Mouse (Mus musculus) hindbrain, embryonic 11.5 days (tissue): ENCODE measurements around the gene Ltbp1. TPM values are rescaled to one million over a fixed set of nuclear protein-coding genes. Genes with fewer than 3 reads are reported as not detected.

ENCODE experiments used
- ATAC-seq: fragments of 200-750 bp; cut with Nextera tagmentation; 2 replicates; pipeline ENCODE4 v1.8.0; 2017; ENCODE audit warnings: mild to moderate bottlenecking, moderate TSS enrichment, moderate library complexity; ENCODE audit not compliant: low FRiP score
- DNase-seq: peaks from one replicate; pipeline ENCODE4 v3.0.0-alpha.2; 2015; ENCODE audit warnings: low spot score
- H3K27ac ChIP-seq: fragments of 300-500 bp; sonication (generic); 2 replicates; pipeline ENCODE4 v1.5.1; 2014; ENCODE audit warnings: mild to moderate bottlenecking, low read depth, low read length
- H3K27me3 ChIP-seq: fragments of 300-500 bp; sonication (generic); 2 replicates; pipeline ENCODE4 v1.6.1; 2014; ENCODE audit warnings: mild to moderate bottlenecking, low read length, moderate library complexity, mixed read lengths; ENCODE audit not compliant: control insufficient read depth, insufficient read depth
- H3K36me3 ChIP-seq: fragments of 300-500 bp; sonication (generic); 2 replicates; pipeline ENCODE4 v1.6.1; 2014; ENCODE audit warnings: mild to moderate bottlenecking, low read length, moderate library complexity, mixed read lengths; ENCODE audit not compliant: control insufficient read depth, insufficient read depth
- H3K4me1 ChIP-seq: fragments of 300-500 bp; sonication (generic); replicated peaks from 2 replicates; pipeline ENCODE4 v1.6.1; 2014; ENCODE audit warnings: low read length, mixed read lengths; ENCODE audit not compliant: control insufficient read depth, insufficient read depth
- H3K4me2 ChIP-seq: fragments of 300-500 bp; sonication (generic); replicated peaks from 2 replicates; pipeline ENCODE4 v1.6.1; 2014; ENCODE audit warnings: mild to moderate bottlenecking, low read depth, low read length
- H3K4me3 ChIP-seq: fragments of 300-500 bp; sonication (generic); 2 replicates; pipeline ENCODE4 v1.5.1; 2014; ENCODE audit warnings: low read depth, low read length
- H3K9ac ChIP-seq: fragments of 300-500 bp; sonication (generic); 2 replicates; pipeline ENCODE4 v1.6.1; 2014; ENCODE audit warnings: low read depth, low read length
- H3K9me3 ChIP-seq: fragments of 300-500 bp; sonication (generic); 2 replicates; pipeline ENCODE4 v1.6.1; 2016; ENCODE audit warnings: low read length; ENCODE audit not compliant: control insufficient read depth
- WGBS: fragments of 180-500 bp; shearing (Covaris S2); extraction: QIAGEN DNeasy Blood & Tissue Kit; methylation state at CpG from one replicate; pipeline ENCODE4 v1.1.7; 2014; 5-methylcytosine and 5-hydroxymethylcytosine counted together
- polyA plus RNA-seq: library from polyadenylated mRNA; unstranded; fragments of >200 nt; fragmentation: Nextera tagmentation; extraction: Ambion mirVana; gene quantifications from 2 replicates; pipeline ENCODE4 v1.2.1, GENCODE M21; 2014

Ltbp1 gene
- polyA plus RNA-seq, 1 experiment from 2014 or later = 5.7 TPM

DNA sequence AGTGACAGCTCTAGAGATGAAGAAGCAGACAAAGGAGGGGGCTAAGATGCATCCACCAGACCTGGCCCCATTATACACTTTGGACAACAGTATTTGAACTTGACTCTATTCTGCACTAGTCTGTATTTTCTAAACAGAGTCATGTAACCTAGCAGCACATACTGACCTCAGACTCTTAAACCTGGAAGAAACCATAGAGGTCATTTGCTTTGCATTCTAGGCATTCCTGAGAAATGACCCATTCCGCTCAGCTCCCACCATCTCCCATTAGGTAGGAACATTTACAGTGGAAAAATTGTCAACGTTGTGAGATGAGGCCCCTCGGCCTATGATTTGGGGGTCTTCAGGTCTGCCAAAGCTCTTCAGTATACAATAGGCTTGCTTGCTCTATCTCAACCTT is 238.8 kb downstream of the Ltbp1 start:
- Histone ChIP-seq H3K9ac (no peak overlapping the region), H3K4me1 (no peaks in the 10 kb centered on the region), H3K4me2 (no peak overlapping the region), H3K27me3 (no peaks in the 10 kb centered on the region), H3K4me3 (no peak overlapping the region), H3K27ac (no peak overlapping the region), H3K9me3 (no peaks in the 10 kb centered on the region), H3K36me3 (no peaks in the 10 kb centered on the region)
- ATAC-seq = no peak
- no peak for DNase-seq
- WGBS = 90% methylated on average over 3 of the region's 3 CpGs

DNA sequence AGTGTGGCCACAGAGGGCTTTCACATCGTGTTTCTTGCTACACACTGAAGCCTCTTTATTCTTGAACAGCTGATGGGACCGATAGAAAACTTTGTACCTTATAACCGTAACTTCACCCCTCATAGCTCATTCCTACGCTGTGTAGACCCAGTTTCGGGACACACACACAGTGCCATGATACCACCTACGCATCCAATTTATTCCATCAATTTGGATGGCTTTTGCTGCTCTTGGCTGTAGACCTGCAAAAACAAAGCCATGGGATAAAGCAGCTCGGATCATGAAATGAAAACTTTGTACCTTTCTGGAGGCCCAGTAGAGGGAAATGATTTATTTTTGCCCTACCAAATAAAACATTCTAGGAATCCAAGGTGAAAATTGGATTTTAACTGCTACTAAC is 239.7 kb downstream of the Ltbp1 start:
- Histone ChIP-seq H3K27me3 (no peaks in the 10 kb centered on the region), H3K4me2 (no peak overlapping the region), H3K27ac (no peak overlapping the region), H3K9me3 (no peaks in the 10 kb centered on the region), H3K9ac (no peak overlapping the region), H3K4me1 (no peaks in the 10 kb centered on the region), H3K36me3 (no peaks in the 10 kb centered on the region), H3K4me3 (no peak overlapping the region)
- no peak for DNase-seq
- WGBS = 92% methylated on average over 7 of the region's 7 CpGs
- no peak for ATAC-seq

DNA sequence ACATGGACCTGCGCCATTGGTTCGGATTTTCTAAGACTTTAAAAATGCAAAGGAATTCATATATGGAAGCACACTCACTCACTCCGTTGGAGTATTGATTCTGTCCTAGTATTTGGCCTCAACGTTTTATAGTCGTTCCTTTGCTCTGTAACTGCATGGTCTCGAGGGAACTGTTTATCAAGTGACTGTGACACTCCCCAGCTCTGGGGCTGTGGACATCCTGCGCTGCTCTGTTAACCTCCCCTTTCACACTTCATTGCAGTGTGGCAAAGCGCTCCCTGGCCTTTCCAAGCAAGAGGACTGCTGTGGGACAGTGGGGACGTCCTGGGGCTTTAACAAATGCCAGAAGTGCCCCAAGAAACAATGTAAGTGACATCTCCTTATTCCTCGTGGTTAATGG is 243.3 kb downstream of the Ltbp1 start:
- no peaks in the 10 kb centered on the region for H3K27me3 ChIP-seq
- H3K36me3 ChIP-seq = no peaks in the 10 kb centered on the region
- H3K4me3 ChIP-seq = no peak overlapping the region
- DNase-seq (no peak), ATAC-seq (no peak)
- WGBS = 48% methylated on average over 10 of the region's 10 CpGs
- no peak overlapping the region for H3K4me2 ChIP-seq
- no peaks in the 10 kb centered on the region for H3K9me3 ChIP-seq
- H3K27ac ChIP-seq = no peak overlapping the region
- no peaks in the 10 kb centered on the region for H3K4me1 ChIP-seq
- H3K9ac ChIP-seq = no peak overlapping the region

DNA sequence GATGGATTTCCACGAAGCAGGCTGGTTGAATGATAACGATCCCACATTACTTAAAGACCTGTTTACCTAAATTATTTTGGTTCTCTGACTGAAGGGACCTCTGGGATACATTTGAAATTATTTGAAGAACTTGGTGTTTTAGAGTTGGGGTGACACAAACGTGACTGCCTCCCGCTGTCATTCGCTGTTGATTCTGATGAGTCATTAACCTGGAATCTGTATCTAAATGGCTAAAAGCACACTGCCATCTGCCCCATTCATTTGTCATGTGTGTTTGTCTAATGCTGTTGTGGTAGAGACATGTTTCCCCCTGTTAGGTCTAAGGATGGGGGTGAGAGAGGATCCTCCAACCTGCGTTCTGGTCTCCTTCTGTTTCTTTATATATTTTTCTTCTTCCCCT is 245.2 kb downstream of the Ltbp1 start:
- H3K9ac ChIP-seq = no peak overlapping the region
- no peak overlapping the region for H3K27ac ChIP-seq
- ATAC-seq (no peak), DNase-seq (no peak)
- H3K36me3 ChIP-seq = no peaks in the 10 kb centered on the region
- WGBS = 86% methylated on average over 6 of the region's 6 CpGs
- H3K9me3 ChIP-seq = no peaks in the 10 kb centered on the region
- no peaks in the 10 kb centered on the region for H3K27me3 ChIP-seq
- no peaks in the 10 kb centered on the region for H3K4me1 ChIP-seq
- H3K4me3 ChIP-seq = no peak overlapping the region
- no peak overlapping the region for H3K4me2 ChIP-seq

DNA sequence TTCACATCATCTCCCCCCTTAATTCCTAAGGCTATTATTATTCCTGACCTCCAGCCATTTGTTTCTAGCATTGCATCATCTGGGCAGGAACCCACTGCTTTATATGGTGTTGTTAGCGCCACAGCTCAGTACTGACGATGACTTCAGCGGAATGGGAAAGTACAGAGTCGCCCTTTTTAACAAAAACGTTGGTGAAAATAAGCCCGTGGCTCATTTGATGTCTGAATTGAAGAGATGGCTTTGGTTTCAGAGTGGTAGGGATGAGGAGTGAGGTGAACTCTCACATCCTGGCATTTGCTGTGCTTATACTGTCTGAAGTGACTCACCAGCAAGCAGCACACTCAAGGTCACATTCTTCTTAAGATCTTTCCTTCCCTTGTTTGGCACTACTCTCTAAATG is 245.7 kb downstream of the Ltbp1 start:
- Histone ChIP-seq H3K4me3 (no peak overlapping the region), H3K4me2 (no peak overlapping the region), H3K27ac (no peak overlapping the region), H3K9me3 (no peaks in the 10 kb centered on the region), H3K4me1 (no peaks in the 10 kb centered on the region), H3K36me3 (no peaks in the 10 kb centered on the region), H3K9ac (no peak overlapping the region), H3K27me3 (no peaks in the 10 kb centered on the region)
- ATAC-seq (no peak), DNase-seq (no peak)
- 91% methylated on average over 6 of the region's 6 CpGs for WGBS

DNA sequence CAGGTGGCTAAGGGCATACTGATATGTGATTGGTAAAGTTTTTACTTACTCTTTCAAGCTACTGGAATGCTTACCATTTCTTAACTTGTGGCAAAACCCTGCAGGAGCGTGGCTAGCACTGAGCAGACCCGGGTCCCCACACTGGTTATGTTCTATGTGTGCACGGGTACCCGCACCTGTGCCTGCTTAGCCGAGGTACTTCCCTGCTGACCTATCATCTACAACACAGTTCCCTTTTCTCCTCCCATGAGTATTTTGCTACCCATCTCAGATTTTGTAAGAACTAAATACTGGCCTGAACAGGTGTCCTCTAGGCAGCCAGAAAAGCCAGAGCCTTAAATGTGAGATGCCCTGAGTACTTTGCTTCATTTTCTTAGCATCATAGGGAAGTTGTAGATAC is 247.2 kb downstream of the Ltbp1 start:
- no peak overlapping the region for H3K4me3 ChIP-seq
- no peaks in the 10 kb centered on the region for H3K27me3 ChIP-seq
- no peaks in the 10 kb centered on the region for H3K9me3 ChIP-seq
- no peak overlapping the region for H3K9ac ChIP-seq
- H3K4me1 ChIP-seq = no peaks in the 10 kb centered on the region
- 93% methylated on average over 5 of the region's 5 CpGs for WGBS
- no peaks in the 10 kb centered on the region for H3K36me3 ChIP-seq
- DNase-seq = no peak
- H3K27ac ChIP-seq = no peak overlapping the region
- ATAC-seq = no peak
- H3K4me2 ChIP-seq = no peak overlapping the region

DNA sequence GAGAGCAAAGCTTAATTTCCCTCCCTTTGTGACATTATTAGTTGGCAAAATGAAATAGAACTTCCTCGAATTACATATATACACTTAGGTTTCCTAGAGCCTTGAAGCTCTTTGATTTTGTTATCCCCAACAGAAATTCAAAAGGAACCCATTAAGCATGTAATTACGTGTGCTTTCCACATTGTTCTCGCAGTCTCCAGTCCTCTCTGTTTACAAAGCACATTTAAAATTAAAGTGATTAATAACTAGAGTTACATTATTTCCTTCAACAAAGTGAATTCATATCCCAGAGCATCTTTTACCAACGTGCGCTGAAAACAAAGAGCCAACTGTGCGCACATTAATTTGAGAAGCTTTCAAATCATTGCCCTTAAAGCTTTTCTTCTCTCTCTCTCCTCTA is 249.5 kb downstream of the Ltbp1 start:
- Histone ChIP-seq H3K27me3 (no peaks in the 10 kb centered on the region), H3K27ac (no peak overlapping the region), H3K4me1 (no peaks in the 10 kb centered on the region), H3K4me3 (no peak overlapping the region), H3K4me2 (no peak overlapping the region), H3K9me3 (no peaks in the 10 kb centered on the region), H3K36me3 (no peaks in the 10 kb centered on the region), H3K9ac (no peak overlapping the region)
- WGBS = 75% methylated on average over 6 of the region's 6 CpGs
- ATAC-seq (no peak), DNase-seq (no peak)

DNA sequence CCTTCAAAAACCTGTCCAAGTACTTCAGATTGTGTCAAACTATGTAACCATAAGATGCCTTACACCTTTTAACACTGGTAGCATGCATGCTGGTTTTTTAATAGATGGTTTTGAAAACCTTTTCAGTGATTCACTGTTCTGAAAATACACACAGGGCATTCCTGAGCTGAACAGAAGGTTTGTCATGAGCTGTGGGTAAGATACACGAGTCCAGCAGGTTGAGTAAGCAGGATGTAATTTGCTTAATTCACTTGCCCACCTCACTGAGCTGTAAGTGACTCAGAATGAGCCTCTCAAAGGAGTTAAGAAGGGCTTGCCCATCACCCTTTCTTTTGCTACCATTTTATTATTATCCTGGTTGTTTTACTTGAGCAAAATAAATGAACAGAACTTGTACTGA is 250.6 kb downstream of the Ltbp1 start:
- ATAC-seq (no peak), DNase-seq (no peak)
- Histone ChIP-seq H3K4me2 (no peak overlapping the region), H3K4me1 (no peaks in the 10 kb centered on the region), H3K9ac (no peak overlapping the region), H3K27ac (no peak overlapping the region), H3K27me3 (no peaks in the 10 kb centered on the region), H3K36me3 (no peaks in the 10 kb centered on the region), H3K9me3 (no peaks in the 10 kb centered on the region), H3K4me3 (no peak overlapping the region)
- 76% methylated on average over 1 of the region's 1 CpGs for WGBS

DNA sequence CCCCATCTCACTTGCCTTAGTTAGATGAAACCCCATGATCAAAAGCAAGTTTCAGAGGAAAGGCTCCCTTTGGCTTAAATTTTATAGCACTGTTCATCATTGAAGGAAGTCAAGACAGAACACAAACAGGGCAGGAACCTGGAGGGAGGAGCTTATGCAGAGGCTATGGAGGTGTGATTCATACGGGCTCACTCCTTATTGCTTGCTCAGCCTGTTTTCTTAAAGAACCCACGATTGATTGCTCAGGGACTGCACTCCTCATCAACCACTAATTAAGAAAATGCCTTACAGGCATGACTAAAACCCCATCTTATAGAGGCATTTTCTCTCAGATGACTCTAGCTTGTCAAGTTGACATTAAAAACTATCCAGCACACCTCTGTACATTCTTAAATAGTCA is 253.1 kb downstream of the Ltbp1 start:
- Histone ChIP-seq H3K4me3 (no peak overlapping the region), H3K27me3 (no peaks in the 10 kb centered on the region), H3K4me2 (no peak overlapping the region), H3K27ac (no peak overlapping the region), H3K9ac (no peak overlapping the region), H3K4me1 (no peaks in the 10 kb centered on the region), H3K36me3 (no peaks in the 10 kb centered on the region), H3K9me3 (no peaks in the 10 kb centered on the region)
- 84% methylated on average over 2 of the region's 2 CpGs for WGBS
- ATAC-seq (no peak), DNase-seq (no peak)
